Mouse (Mus musculus) olfactory bulb, adult 2 months (tissue): Measurements from ENCODE around the gene Trim50.

Source experiments
- CTCF ChIP-seq: fragments of 200-500 bp; IDR thresholded peaks from 2 replicates; pipeline ENCODE4 v1.5.1; 2012; ENCODE audit warnings: low read depth, mild to moderate bottlenecking, low read length, moderate library complexity; ENCODE audit not compliant: insufficient read depth
- POLR2A ChIP-seq: fragments of 200-500 bp; IDR thresholded peaks from 2 replicates; pipeline ENCODE4 v1.6.1; 2012; ENCODE audit warnings: mild to moderate bottlenecking, low read depth, low read length, moderate library complexity; ENCODE audit not compliant: insufficient read depth

- no peak for TF ChIP-seq POLR2A
- TF ChIP-seq CTCF = no peak
These were observed 29.7 kb downstream of the Trim50 start for GRCm38 (mm10) chr5:135382746-135383145.
